Mouse (Mus musculus): Measurements from ENCODE around the gene Ppm1l.
A peak's percentile ranks its signal among the peaks of the same experiment; 100 is the strongest.
"Not testable (repeated sequence)": the region's sequence is repeated elsewhere in the genome, so short reads cannot be mapped to it uniquely, and the experiment has no call there.

Ppm1l gene

DNA sequence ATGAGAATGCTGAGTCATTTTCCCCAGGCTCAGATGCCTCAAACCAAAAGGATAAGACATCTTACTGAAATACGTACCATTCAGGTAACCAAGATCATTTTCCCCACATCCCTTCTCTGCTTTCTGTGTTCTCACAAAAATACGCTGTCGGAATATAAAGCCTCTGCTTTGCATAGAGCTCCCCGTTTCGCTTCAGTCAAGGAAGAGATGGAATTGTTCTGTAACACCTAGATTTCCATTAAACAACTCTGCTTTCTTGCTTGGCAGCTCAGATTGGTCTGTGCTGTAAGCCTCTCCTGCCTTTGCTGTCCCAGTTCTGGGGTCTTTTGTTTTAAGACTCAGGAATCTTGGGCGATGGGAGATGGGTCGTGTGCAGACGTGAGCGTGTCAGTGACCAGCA, 51.3 kb downstream of the Ppm1l start:
- no peak for DNase-seq (ENCODE audit: low read depth, low spot score)

DNA sequence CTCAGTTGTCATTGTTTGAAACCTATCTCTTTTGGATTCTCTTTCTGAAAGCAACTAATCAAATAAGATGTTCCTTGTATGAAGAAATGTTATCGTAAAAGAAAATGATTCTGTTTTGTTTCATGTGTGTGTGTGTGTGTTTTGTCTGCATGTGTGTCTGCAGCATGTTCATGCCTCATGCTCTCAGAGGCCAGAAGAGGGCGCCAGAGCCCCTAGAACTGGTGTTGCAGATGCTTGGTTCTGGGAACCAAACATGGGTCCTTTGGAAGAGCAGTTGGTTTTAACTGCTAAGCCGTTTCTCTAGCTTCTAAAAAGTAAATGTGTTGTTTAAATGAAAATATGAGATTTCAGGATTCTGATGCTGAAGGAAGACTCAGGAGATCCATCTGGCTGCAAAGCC, 56.1 kb downstream of the Ppm1l start:
- DNase-seq (ENCODE audit: low read depth, low spot score) = no peak

DNA sequence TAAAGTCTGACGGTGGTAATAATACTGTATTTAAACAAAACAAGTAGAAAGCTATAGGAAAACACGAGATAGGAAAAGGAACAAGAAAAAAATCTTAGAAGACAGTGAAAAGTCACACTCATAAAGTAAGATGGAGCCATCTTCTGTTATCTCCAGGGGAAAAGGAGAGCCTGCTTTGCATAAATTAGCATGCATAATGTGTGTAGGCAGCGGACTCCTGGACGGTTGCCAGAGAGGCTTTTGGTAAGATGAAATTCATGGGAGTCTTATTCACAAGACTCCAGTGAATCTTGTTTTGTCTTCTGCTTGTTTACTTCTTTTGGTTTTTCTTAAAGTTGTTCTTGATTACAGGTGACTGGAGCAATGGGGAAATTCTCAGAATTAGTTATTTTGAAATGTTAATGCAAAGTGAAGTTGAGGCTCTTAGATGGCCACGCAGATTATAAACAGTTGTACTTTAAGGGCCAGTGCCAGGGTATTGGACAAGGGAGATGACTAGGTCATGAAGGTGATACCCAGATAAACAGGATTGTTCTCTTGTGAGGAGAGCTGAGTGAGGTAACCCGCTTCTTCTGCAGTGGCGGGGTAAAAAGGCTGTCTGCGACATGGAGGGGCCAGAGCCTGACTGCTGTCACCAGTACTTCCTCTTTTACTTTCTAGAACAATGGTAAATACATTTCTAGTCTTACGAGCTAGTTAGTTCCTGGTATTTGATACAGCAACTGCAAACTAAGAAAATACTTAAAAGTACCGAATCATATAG, 57.1 kb downstream of the Ppm1l start:
- DNase-seq (ENCODE audit: low read depth, low spot score) = no peak

DNA sequence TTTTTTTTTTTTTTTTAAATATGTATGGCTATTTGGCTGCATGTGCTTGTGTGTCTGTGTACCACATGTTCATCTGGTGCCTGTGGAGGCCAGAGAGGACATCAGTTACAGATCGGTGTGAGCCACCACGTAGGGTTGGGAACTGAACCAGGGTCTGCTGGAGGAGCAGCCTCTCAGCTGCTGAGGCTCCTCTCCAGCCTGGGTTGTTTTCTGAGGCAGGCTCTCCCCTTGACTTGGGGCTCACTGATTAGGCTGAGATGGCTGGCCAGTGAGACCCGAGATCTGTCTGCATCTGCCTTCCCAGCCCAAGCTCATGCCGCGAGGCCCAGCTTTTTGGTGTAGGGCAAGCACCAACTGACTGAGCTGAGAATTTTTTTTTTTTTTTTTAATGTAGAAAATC, 57.9 kb downstream of the Ppm1l start:
- no peak for DNase-seq (ENCODE audit: low read depth, low spot score)

GRCm38 (mm10) chr3:69374983-69375382, 58.3 kb downstream of the Ppm1l start:
- DNase-seq (ENCODE audit: low read depth, low spot score) = no peak

- DNase-seq (ENCODE audit: low read depth, low spot score) = no peak
Measured at GRCm38 (mm10) chr3:69381213-69381612, 64.6 kb downstream of the Ppm1l start.

DNA sequence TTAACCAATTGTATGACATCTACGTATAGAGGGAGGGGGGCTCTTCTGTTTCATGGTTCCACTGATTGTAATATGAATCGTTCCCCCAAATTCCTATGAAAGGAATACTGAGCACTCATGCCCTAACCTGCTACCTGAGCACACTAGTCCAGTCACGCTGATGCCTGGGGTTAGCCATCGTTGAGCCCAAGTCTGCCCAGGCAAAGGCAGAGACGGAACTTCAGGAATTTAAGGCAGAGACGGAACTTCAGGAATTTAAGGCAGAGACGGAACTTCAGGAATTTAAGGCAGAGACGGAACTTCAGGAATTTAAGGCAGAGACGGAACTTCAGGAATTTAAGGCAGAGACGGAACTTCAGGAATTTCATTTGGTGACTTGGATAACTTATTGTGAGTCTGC, 75.2 kb downstream of the Ppm1l start:
- not testable (repeated sequence) for DNase-seq (ENCODE audit: low read depth, low spot score)

- DNase-seq (ENCODE audit: low read depth, low spot score) = no peak
Measured at GRCm38 (mm10) chr3:69392298-69392697, 75.6 kb downstream of the Ppm1l start.

DNA sequence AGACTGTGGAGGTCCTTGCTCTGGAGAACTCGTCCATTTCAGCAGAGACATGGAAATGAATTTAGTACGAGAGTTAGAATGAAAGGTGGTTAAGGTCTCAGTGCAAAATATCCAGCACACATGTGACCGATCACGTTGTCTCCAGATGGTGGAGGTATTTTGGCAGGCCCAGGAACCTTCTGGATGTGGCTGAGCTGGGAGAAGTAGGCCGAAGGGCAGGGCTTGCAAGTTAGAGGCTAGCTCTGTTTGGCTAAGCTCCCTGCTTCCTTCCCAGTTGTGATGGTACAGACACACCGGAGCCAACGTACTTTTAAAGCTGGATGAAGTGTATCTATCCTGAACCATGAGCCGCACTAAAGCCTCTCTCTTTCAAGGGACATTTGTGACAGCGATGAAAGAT, 76.4 kb downstream of the Ppm1l start:
- no peak for DNase-seq (ENCODE audit: low read depth, low spot score)

- no peak for DNase-seq (ENCODE audit: low read depth, low spot score)
Measured at GRCm38 (mm10) chr3:69393991-69394390, 77.3 kb downstream of the Ppm1l start.

DNA sequence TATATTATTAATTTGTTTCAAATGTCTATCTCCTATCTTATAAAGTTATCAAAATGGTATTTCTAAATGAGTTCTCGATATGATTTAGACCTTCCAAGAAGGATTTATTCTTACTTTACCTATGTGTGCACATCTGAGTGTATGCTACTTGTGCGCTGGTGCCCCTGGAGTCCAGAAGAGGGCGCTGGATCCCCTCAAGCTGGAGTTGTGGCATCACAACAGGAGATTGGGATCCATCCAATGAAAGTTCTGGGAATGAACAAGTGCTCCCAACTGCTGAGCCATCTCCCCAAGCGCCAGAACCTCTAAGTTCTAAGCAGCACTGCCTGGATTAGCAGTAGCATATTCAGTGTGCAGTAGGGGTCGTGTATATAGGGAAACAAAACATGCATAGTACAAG, 78.4 kb downstream of the Ppm1l start:
- no peak for DNase-seq (ENCODE audit: low read depth, low spot score)

GRCm38 (mm10) chr3:69397733-69398132, 81.1 kb downstream of the Ppm1l start:
- no peak for DNase-seq (ENCODE audit: low read depth, low spot score)

DNA sequence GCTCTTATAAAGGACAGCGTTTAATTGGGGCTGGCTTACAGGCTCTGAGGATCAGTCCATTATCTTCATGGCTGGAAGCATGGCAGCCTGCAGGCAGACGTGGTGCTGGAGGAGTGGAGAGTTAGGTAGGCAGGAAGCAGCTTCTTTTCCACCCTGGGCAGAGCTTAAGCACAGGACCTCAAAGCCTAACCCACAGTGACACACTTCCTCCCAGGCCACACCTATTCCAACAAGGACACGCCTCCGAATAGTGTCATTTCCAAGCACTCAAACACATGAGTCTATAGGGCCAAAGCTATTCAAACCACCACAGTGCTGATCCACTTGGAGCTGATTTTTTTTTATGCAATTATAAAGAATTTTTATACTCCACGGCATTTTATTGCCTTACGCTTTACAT, 82.7 kb downstream of the Ppm1l start:
- no peak for DNase-seq (ENCODE audit: low read depth, low spot score)

DNA sequence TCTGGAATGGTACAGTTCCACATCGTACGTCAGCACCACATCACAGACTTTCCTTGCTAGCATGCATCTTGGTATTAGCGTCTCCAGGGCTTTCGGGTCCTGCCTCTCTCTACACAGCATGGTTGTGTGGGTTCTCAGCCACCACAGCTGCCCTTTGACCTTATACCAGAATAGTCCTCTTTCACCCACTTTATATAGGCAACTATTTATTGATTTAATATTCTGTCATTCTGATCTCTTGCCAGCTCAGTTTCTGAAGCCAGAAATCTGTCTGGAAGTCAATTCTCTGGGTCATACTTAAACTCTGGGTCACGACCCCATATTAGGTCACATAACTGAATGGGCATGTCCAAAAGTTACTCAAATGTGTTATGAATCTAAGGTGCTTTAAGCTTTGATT, 86.5 kb downstream of the Ppm1l start:
- DNase-seq (ENCODE audit: low read depth, low spot score) = no peak

GRCm38 (mm10) chr3:69406210-69406895, 89.7 kb downstream of the Ppm1l start:
- DNase-seq (ENCODE audit: low read depth, low spot score) = no peak

DNA sequence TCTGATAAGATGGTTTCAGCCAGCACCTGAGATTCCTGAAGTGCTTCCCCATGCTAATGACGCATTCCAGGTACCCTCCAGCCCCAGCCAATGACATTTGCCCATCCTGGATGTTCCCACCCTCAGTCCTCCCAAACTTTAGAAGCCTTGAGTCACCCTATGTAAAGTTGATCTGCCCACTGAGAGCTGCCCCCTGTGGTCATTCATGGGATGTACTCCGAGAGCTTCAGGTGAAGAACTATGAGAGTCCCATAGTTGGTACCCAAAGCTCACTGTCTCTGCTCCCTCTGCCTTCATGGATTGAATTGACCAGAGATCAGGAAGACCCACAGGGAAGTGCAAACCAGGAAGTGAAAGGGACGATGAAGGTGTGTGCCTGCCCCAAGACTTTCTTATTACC, 91.4 kb downstream of the Ppm1l start:
- DNase-seq (ENCODE audit: low read depth, low spot score) = no peak

DNA sequence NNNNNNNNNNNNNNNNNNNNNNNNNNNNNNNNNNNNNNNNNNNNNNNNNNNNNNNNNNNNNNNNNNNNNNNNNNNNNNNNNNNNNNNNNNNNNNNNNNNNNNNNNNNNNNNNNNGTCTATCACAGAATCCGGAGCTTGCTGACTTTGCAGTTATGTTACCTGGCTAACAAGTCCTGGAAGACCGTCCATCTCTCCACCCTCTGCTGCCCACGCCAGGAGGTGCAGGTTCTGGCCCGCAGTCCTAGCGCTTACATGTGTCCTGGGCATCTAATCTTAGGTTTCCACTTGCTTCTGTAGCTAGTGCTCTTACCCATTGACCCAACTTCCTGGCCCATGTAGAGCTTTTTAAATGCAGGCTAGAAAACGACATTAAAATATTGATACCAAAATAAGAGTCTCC, 99.5 kb downstream of the Ppm1l start:
- no peak for DNase-seq (ENCODE audit: low read depth, low spot score)

DNA sequence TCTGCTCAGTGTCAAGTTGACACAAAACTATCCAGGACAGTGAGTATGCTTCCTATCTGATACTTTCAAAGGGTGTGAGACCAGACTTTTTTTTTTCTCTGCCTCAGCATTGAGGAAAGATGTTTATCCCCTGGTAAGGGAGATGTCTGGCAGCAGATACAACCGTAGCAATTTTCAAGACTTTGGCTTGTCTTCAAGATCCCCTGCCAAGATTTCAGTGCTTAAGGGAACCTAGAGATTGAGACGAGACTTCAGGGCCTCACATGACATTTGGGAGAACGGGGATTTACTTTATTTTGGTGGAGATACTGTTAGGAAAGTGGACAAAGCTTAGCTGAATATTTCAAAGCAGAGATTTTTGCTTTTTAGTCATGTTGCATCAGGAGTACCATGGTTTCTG, 106.1 kb downstream of the Ppm1l start:
- DNase-seq (ENCODE audit: low read depth, low spot score) = no peak

DNA sequence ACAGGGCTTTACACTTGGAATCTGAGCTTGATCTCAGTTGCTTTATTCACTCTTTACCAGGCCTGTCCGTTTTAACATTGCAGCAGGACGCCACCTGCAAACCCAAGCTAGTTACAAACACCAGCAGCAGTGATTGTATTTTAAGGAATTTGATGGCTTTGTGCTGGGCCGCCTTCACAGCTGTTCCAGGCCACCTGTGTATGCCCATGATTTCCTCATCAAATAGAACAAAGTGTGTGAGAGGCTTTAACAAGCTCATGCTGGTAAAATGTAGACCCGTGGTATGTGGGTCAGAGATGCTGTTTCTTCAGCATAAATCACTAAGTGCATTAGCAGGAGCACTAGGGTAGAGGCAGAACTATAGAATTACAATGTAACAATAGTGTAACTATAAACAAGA, 106.7 kb downstream of the Ppm1l start:
- DNase-seq (ENCODE audit: low read depth, low spot score) = no peak

- not testable (repeated sequence) for DNase-seq (ENCODE audit: low read depth, low spot score)
Measured at GRCm38 (mm10) chr3:69424781-69425180, 108.1 kb downstream of the Ppm1l start.

DNA sequence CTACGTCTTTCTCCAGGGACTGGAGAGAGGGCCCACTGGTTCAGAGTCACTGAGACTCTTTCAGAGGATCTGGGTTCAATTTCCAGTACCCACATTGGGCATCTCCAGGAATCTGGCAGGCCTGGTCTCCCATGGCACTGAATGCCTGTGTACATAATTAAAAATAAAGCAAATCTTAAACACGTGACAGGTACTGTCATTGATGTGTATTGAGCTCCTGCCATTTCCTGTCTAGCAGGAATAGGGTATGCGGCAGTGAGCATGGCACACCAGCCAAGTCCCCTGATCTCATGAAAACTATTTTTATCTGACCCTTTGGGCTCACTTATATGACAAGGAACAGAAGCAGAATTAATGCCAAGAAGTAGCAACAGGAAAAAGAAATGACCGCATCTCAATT, 110.6 kb downstream of the Ppm1l start:
- no peak for DNase-seq (ENCODE audit: low read depth, low spot score)

DNA sequence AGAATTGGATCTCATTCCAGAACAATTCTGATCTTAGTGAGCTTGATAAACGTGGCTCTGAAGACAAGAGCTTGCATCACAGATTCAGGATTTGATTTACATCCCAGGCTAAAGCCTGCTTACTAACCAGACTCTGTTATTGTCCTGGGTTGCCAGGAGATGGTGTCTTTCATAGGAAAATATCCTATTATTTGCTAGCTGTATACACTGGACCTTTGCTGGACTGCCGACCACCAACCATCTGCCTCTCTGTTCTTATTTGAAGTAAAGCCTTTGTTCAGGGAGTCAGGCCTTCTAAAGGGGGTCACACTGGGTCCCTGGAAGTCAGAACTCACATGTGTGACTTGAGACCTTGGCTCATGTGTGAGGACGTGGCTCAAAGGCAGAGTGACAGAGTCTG, 111.6 kb downstream of the Ppm1l start:
- DNase-seq (ENCODE audit: low read depth, low spot score) = no peak

DNA sequence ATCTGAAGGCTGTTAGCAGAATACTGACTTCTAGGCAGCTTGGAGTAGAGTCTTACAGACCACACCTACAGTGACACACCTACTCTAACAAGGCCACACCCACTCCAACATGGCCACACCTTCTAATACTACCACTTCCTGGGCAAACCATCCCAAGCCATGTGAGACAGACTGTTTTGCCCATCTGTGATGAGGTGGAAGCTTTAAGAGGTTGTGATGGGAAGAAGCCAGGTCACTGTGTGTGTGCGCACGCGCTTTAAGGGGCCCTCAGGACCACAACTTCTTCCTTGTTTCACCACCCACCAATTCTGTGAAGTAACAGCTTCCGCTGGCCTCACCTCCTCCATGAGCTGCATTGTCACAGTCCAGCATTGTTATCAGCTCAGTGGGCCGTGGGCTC, 112.7 kb downstream of the Ppm1l start:
- DNase-seq (ENCODE audit: low read depth, low spot score) = peak; percentile 4
